Mouse (Mus musculus) stomach, embryonic 14.5 days (tissue): Measurements from ENCODE around the gene Selenon. TPM values are rescaled to one million over a fixed set of nuclear protein-coding genes. Genes with fewer than 3 reads are reported as not detected.
"Not testable (repeated sequence)": the region's sequence is repeated elsewhere in the genome, so short reads cannot be mapped to it uniquely, and the experiment has no call there.

Experiments used
- ATAC-seq: fragments of 200-750 bp; cut with Nextera tagmentation; 2 replicates; pipeline ENCODE4 v1.8.0; 2017; ENCODE audit warnings: low read depth, moderate TSS enrichment; ENCODE audit not compliant: insufficient number of reproducible peaks, insufficient read depth, low FRiP score
- H3K27ac ChIP-seq: fragments of 300-500 bp; sonication (generic); 2 replicates; pipeline ENCODE4 v1.5.1; 2014; ENCODE audit warnings: mild to moderate bottlenecking, low read length, moderate library complexity, mixed read lengths
- H3K27me3 ChIP-seq: fragments of 300-500 bp; sonication (generic); 2 replicates; pipeline ENCODE4 v1.6.1; 2014; ENCODE audit warnings: low read length, control low read depth, mixed read lengths; ENCODE audit not compliant: control insufficient read depth, insufficient read depth
- H3K36me3 ChIP-seq: fragments of 300-500 bp; sonication (generic); 2 replicates; pipeline ENCODE4 v1.6.1; 2014; ENCODE audit warnings: mild to moderate bottlenecking, control low read depth, low read length, moderate library complexity, mixed read lengths; ENCODE audit not compliant: control insufficient read depth, insufficient read depth
- H3K4me1 ChIP-seq: fragments of 300-500 bp; sonication (generic); 2 replicates; pipeline ENCODE4 v1.6.1; 2014; ENCODE audit warnings: low read length, control low read depth, mixed read lengths; ENCODE audit not compliant: control insufficient read depth, insufficient read depth
- H3K4me2 ChIP-seq: fragments of 300-500 bp; sonication (generic); replicated peaks from 2 replicates; pipeline ENCODE4 v1.6.1; 2014; ENCODE audit warnings: low read depth, low read length, control low read depth
- H3K4me3 ChIP-seq: fragments of 300-500 bp; sonication (generic); 2 replicates; pipeline ENCODE4 v1.5.1; 2014; ENCODE audit warnings: low read depth, low read length, control low read depth
- H3K9ac ChIP-seq: fragments of 300-500 bp; sonication (generic); replicated peaks from 2 replicates; pipeline ENCODE4 v1.6.1; 2014; ENCODE audit warnings: low read depth, mild to moderate bottlenecking, control low read depth, low read length, moderate library complexity, mixed read lengths
- H3K9me3 ChIP-seq: fragments of 300-500 bp; sonication (generic); 2 replicates; pipeline ENCODE4 v1.6.1; 2016; ENCODE audit warnings: low read depth, low read length, control low read depth; ENCODE audit not compliant: control insufficient read depth
- WGBS: fragments of 180-500 bp; shearing (Covaris S2); extraction: QIAGEN DNeasy Blood & Tissue Kit; methylation state at CpG from one replicate; pipeline ENCODE4 v1.1.7; 2014; 5-methylcytosine and 5-hydroxymethylcytosine counted together
- microRNA-seq: library from miRNA; unstranded; fragments of <30 nt; microRNA quantifications from one replicate; pipeline ENCODE4, GENCODE M21; 2016
- polyA plus RNA-seq: library from polyadenylated mRNA; unstranded; fragments of >200 nt; fragmentation: Nextera tagmentation; extraction: Ambion mirVana; gene quantifications from 2 replicates; pipeline ENCODE4 v1.2.1, GENCODE M21; 2014

Gene Selenon
- polyA plus RNA-seq, 1 experiment from 2014 or later: 21.6 TPM

DNA sequence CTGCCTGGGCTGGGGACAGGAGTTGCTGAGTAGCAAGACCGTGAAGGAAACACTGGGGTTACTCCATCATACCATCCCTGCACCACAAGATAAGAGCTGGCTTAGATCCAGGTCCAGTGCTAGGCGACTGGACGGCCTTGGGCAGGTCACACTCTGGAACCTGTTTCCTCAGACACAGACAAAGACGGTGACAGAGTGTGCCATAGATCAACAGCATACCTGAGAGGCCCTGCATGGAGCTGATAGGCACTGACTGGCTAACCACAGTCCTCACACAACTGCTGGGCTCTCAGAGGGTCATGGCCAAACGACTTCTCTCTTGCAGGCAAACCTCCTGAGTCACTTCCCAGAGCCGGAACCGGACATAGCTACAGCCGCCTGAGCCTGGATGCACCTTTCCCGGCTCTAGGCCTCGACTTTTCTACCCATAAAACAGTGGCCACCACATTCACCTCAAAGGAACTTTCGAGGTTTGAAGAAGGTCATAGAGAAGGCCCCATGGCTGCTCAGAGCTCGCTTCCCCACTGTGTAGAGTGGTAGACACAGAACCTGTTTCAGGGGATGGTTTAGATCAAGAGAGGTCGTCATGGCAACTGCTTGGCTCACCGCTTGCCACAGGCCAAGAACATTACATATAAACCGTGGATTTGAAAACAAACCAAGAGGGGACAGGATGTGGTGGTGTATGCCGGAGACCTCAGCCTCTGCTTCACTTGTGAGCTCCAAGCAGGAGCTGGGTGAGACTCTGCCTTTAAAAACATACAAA is 57.0 kb downstream of the Selenon start:
- 0 out of 2 replicates have a peak, but pooled peaks have one; percentile 31 for ATAC-seq
- H3K27me3 ChIP-seq: no peaks in the 10 kb centered on the region
- no peak overlapping the region for H3K4me2 ChIP-seq
- no peaks in the 10 kb centered on the region for H3K9me3 ChIP-seq
- no peak overlapping the region for H3K4me3 ChIP-seq
- no peak overlapping the region for H3K27ac ChIP-seq
- H3K36me3 ChIP-seq: no peaks in the 10 kb centered on the region
- H3K4me1 ChIP-seq: peaks cover 14% of the 10 kb centered on the region; the same call in 1 of the 2 replicates
- 62% methylated on average over 16 of the region's 16 CpGs for WGBS
- no peak overlapping the region for H3K9ac ChIP-seq

DNA sequence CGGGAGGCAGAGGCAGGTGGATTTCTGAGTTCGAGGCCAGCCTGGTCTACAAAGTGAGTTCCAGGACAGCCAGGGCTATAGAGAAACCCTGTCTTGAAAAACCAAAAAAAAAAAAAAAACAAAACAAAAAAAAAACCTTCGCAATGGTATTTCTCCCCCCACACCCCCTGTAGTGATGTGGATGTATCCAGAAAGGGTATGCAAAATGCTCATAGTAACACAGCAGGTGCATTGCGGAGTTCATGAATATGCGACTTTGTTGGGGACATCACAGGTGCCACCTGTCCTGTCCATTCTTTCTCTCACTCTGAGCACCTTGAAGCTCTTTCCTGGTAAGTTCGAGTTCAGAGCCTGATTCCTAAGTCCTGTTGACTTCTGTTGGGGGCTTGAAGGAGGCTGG is 57.8 kb downstream of the Selenon start:
- H3K27me3 ChIP-seq, H3K9ac ChIP-seq, H3K4me2 ChIP-seq, H3K36me3 ChIP-seq, H3K4me3 ChIP-seq, H3K27ac ChIP-seq, ATAC-seq, H3K9me3 ChIP-seq: not testable (repeated sequence)
- peaks cover 14% of the 10 kb centered on the region; the same call in 1 of the 2 replicates for H3K4me1 ChIP-seq
- WGBS: 88% methylated on average over 6 of the region's 6 CpGs

DNA sequence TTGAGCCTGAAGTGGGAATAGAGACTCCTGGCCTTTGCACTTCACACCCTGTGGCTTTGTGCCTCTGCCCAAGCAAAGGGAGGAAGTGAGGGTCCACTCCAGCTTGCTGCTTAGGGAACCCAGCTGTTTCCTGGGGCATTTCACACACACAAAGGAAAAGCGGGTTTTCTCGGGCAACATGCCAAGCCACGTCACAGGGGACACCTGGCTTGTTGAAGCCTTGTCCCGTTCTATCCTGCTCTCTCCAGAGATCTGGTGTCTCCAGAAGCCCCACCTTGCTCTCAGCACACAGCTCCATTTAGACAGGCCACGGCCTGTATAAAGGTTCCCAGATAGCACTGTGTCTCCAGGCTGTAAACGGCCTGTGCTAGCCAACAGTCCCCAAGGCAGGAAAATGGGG is 60.2 kb downstream of the Selenon start:
- 60% methylated on average over 6 of the region's 6 CpGs for WGBS
- H3K9me3 ChIP-seq: no peaks in the 10 kb centered on the region
- H3K4me1 ChIP-seq: no peaks in the 10 kb centered on the region; the same call in 1 of the 2 replicates
- no peak overlapping the region for H3K27ac ChIP-seq
- no peaks in the 10 kb centered on the region for H3K27me3 ChIP-seq
- H3K4me2 ChIP-seq: no peak overlapping the region
- no peak overlapping the region for H3K9ac ChIP-seq
- 0 out of 2 replicates have a peak, but pooled peaks have one; percentile 5 for ATAC-seq
- no peak overlapping the region for H3K4me3 ChIP-seq
- no peaks in the 10 kb centered on the region for H3K36me3 ChIP-seq

DNA sequence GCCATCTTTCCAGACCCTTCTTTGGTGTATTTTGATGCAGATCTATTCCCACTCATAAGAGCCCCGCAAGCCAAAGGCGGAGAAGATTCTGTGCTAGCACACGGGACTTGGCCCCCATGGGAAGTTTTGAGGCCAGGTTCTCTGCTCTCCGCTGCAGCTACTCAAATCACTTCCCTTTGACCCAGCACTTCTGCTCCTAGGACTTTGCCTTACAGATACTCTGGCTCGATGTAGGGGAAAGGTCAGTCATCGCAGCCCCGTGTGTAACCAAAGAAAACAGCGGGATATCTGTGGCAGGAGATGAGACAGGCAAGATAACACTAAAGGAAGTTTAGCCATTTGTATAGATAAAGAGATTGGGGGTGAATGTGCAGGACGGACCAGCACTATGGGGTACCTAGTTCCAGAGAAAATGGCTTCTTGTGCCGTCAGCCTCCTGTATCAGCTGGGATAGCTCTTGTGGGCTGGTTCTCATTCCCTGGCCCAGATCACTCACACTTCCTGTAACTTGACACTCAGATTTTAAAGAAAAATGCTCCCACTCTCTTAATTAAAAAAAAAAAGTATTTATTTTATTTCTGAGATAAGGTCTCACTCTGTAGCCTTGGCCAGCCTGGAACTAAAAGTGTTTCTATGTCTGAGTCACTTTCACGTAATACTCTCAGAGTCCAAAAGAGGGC is 61.8 kb downstream of the Selenon start:
- H3K4me1 ChIP-seq: no peaks in the 10 kb centered on the region
- no peak for ATAC-seq
- no peaks in the 10 kb centered on the region for H3K9me3 ChIP-seq
- 81% methylated on average over 11 of the region's 11 CpGs for WGBS
- H3K27me3 ChIP-seq: no peaks in the 10 kb centered on the region
- no peaks in the 10 kb centered on the region for H3K36me3 ChIP-seq
- H3K9ac ChIP-seq: no peak overlapping the region
- H3K27ac ChIP-seq: no peak overlapping the region
- H3K4me3 ChIP-seq: no peak overlapping the region
- no peak overlapping the region for H3K4me2 ChIP-seq

DNA sequence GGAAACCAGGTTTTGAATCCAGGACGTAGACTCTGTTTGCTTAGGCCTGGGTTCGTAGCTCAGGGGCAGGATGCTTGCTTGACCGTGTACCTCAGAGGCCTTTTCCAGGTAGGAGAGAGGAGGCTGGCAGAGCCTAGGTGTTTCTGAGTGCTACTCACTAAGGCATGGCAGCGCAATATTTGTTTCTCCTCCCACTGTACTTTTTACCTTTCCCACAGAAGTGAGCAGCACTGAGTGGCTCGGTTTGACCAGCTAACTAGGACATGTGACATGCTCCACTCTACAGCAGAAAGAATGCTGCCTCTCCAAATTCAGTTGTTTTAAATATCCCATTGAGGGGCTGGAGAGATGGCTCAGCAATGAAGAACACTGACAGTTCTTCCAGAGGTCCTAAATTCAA is 63.8 kb downstream of the Selenon start:
- no peaks in the 10 kb centered on the region for H3K27me3 ChIP-seq
- ATAC-seq: no peak
- no peak overlapping the region for H3K9ac ChIP-seq
- no peak overlapping the region for H3K4me2 ChIP-seq
- 80% methylated on average over 5 of the region's 5 CpGs for WGBS
- H3K27ac ChIP-seq: no peak overlapping the region
- H3K4me3 ChIP-seq: no peak overlapping the region
- no peaks in the 10 kb centered on the region for H3K4me1 ChIP-seq
- H3K9me3 ChIP-seq: no peaks in the 10 kb centered on the region
- H3K36me3 ChIP-seq: no peaks in the 10 kb centered on the region

Small RNA genes lying within 50 kb of the gene (microRNA-seq; reads per million reads assigned to microRNA genes)
- not detected for gene Mir6403

Other genes with a start within 250 kb of the Selenon start
- not detected in 2 replicates for gene Trim63, start 237.0 kb downstream of the Selenon start, polyA plus RNA-seq
- gene Slc30a2, start 209.0 kb downstream of the Selenon start, polyA plus RNA-seq: not detected in 2 replicates
- gene Extl1, start 168.3 kb downstream of the Selenon start, polyA plus RNA-seq: 0.64 and 0.98 TPM in 2 replicates
- gene Pafah2, start 155.8 kb downstream of the Selenon start, polyA plus RNA-seq: 13.8 and 15.1 TPM in 2 replicates
- gene Stmn1, start 83.8 kb downstream of the Selenon start, polyA plus RNA-seq: 1,523 and 1,653 TPM in 2 replicates
- 2.2 and 2.3 TPM in 2 replicates for gene Paqr7, start 55.5 kb downstream of the Selenon start, polyA plus RNA-seq
- gene Aunip, start 41.2 kb downstream of the Selenon start, polyA plus RNA-seq: 4.6 and 5.4 TPM in 2 replicates
- gene Mtfr1l, start 16.8 kb downstream of the Selenon start, polyA plus RNA-seq: 111 and 119 TPM in 2 replicates
- 1.7 and 2.5 TPM in 2 replicates for gene Man1c1, start 152.1 kb upstream of the Selenon start, polyA plus RNA-seq
- 18.9 and 20.3 TPM in 2 replicates for gene Ldlrap1, start 215.9 kb upstream of the Selenon start, polyA plus RNA-seq